Mouse (Mus musculus) embryonic facial prominence, embryonic 11.5 days (tissue): Measurements from ENCODE around the gene Rasl12. TPM values are rescaled to one million over a fixed set of nuclear protein-coding genes. Genes with fewer than 3 reads are reported as not detected.

Source experiments
- ATAC-seq: fragments of 200-750 bp; cut with Nextera tagmentation; replicated peaks from 2 replicates; pipeline ENCODE4 v1.8.0; 2017; ENCODE audit warnings: low read depth; ENCODE audit not compliant: insufficient number of reproducible peaks, low FRiP score, low TSS enrichment
- DNase-seq: peaks from one replicate; pipeline ENCODE4 v3.0.0-alpha.2; 2015; ENCODE audit warnings: low spot score
- H3K27ac ChIP-seq: fragments of 300-500 bp; sonication (generic); replicated peaks from 2 replicates; pipeline ENCODE4 v1.5.1; 2014; ENCODE audit warnings: mild to moderate bottlenecking, low read depth, low read length, control low read depth
- H3K27me3 ChIP-seq: fragments of 300-500 bp; sonication (generic); 2 replicates; pipeline ENCODE4 v1.6.1; 2014; ENCODE audit warnings: mild to moderate bottlenecking, low read length, moderate library complexity, mixed read lengths; ENCODE audit not compliant: control insufficient read depth, insufficient read depth
- H3K36me3 ChIP-seq: fragments of 300-500 bp; sonication (generic); replicated peaks from 2 replicates; pipeline ENCODE4 v1.6.1; 2014; ENCODE audit warnings: low read depth, mild to moderate bottlenecking, low read length, moderate library complexity, mixed read lengths; ENCODE audit not compliant: control insufficient read depth, insufficient read depth
- H3K4me1 ChIP-seq: fragments of 300-500 bp; sonication (generic); 2 replicates; pipeline ENCODE4 v1.6.1; 2014; ENCODE audit warnings: low read length, mixed read lengths; ENCODE audit not compliant: control insufficient read depth, insufficient read depth
- H3K4me2 ChIP-seq: fragments of 300-500 bp; sonication (generic); 2 replicates; pipeline ENCODE4 v1.6.1; 2014; ENCODE audit warnings: low read depth, mild to moderate bottlenecking, control low read depth, low read length, moderate library complexity
- H3K4me3 ChIP-seq: fragments of 300-500 bp; sonication (generic); 2 replicates; pipeline ENCODE4 v1.5.1; 2014; ENCODE audit warnings: low read depth, low read length, control low read depth
- H3K9ac ChIP-seq: fragments of 300-500 bp; sonication (generic); replicated peaks from 2 replicates; pipeline ENCODE4 v1.6.1; 2014; ENCODE audit warnings: mild to moderate bottlenecking, control low read depth, low read length
- H3K9me3 ChIP-seq: fragments of 300-500 bp; sonication (generic); replicated peaks from 2 replicates; pipeline ENCODE4 v1.6.1; 2016; ENCODE audit warnings: mild to moderate bottlenecking, low read length, inconsistent platforms, mixed read lengths; ENCODE audit not compliant: control insufficient read depth
- WGBS: fragments of 180-500 bp; shearing (Covaris S2); extraction: QIAGEN DNeasy Blood & Tissue Kit; methylation state at CpG from one replicate; pipeline ENCODE4 v1.1.7; 2014; 5-methylcytosine and 5-hydroxymethylcytosine counted together
- polyA plus RNA-seq: library from polyadenylated mRNA; unstranded; fragments of >200 nt; fragmentation: Nextera tagmentation; extraction: Ambion mirVana; gene quantifications from 2 replicates; pipeline ENCODE4 v1.2.1, GENCODE M21; 2014

The Rasl12 gene
- polyA plus RNA-seq, 1 experiment from 2014 or later = 7.6 TPM

GRCm38 (mm10) chr9:65384276-65384675 is 14.0 kb upstream of the Rasl12 start:
- DNase-seq (no peak), ATAC-seq (no peak)
- Histone ChIP-seq H3K9me3 (no peaks in the 10 kb centered on the region), H3K9ac (no peak overlapping the region), H3K4me1 (no peaks in the 10 kb centered on the region), H3K27ac (no peak overlapping the region), H3K27me3 (no peaks in the 10 kb centered on the region), H3K36me3 (no peaks in the 10 kb centered on the region), H3K4me2 (no peak overlapping the region), H3K4me3 (no peak overlapping the region)
- WGBS = 57% methylated on average over 3 of the region's 3 CpGs

GRCm38 (mm10) chr9:65386373-65387140 is 11.7 kb upstream of the Rasl12 start:
- WGBS = 25% methylated on average over 8 of the region's 8 CpGs
- peak; percentile 23 for DNase-seq
- Histone ChIP-seq H3K9me3 (no peaks in the 10 kb centered on the region), H3K36me3 (no peaks in the 10 kb centered on the region), H3K27ac (no peak overlapping the region), H3K4me3 (no peak overlapping the region), H3K4me2 (no peak overlapping the region), H3K27me3 (peaks cover 16% of the 10 kb centered on the region), H3K9ac (no peak overlapping the region), H3K4me1 (no peaks in the 10 kb centered on the region)
- ATAC-seq = no peak

DNA sequence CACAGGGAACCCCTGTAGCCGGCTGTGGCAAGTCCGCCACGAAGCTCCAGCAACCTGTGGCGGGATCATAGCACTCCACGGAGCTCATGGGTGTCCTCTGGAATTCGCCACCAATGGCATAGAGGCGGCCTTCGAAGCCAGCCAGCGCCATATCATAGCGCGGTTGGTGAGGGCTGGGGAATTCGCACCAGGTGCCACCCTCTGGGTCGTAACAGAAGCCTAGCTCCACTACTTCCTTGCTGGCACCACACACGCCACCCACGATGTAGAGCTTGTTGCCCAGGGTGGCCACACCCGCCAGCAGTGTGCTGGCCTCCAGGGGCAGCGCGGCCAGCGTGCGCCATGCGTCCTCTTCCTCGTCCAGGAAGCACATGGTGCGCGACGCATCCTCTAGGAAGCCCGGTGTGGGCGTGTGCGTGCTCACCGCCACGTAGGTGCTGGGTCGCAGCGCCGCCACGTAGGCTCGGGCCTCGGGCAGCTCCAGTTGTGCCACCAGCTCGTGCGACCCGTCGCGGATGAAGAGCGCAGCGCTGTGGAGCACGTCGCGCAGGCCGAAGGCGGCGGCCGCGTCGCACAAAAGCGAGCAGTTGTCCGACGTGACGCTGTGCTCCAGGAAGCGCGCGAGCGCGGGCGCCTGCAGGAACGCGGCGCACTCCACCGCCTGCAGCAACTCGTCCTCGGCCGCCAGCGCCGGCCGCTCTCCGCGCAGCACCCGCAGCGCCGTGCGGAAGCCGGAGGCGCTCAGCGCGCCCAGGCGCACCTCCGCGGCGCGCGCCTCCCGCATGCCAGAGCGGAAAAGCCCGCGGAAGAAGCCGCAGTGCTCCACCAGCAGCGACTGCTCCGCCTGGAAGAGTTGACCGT is 7.3 kb upstream of the Rasl12 start:
- DNase-seq (peak; percentile 54), ATAC-seq (peak; percentile 44; the same call in 1 of the 2 replicates)
- no peaks in the 10 kb centered on the region for H3K4me1 ChIP-seq
- 17% methylated on average over 96 of the region's 96 CpGs for WGBS
- H3K27ac ChIP-seq = no peak overlapping the region
- H3K9me3 ChIP-seq = no peaks in the 10 kb centered on the region
- peak overlapping the region; percentile 50 for H3K4me2 ChIP-seq
- H3K36me3 ChIP-seq = no peaks in the 10 kb centered on the region
- peak overlapping the region; percentile 36 for H3K4me3 ChIP-seq
- peaks cover 25% of the 10 kb centered on the region for H3K27me3 ChIP-seq
- H3K9ac ChIP-seq = peak overlapping the region; percentile 60

- ATAC-seq = no peak
- peak within 1 kb of the TSS; percentile 50 for H3K4me2 ChIP-seq
- DNase-seq = no peak
- no peaks in the 10 kb centered on the region for H3K4me1 ChIP-seq
- WGBS = 37% methylated on average over 8 of the region's 8 CpGs
- peak within 1 kb of the TSS; percentile 36 for H3K4me3 ChIP-seq
- H3K9ac ChIP-seq = peak within 1 kb of the TSS; percentile 60
- no peaks in the 10 kb centered on the region for H3K9me3 ChIP-seq
- H3K36me3 ChIP-seq = no peaks in the 10 kb centered on the region
- peaks cover 25% of the 10 kb centered on the region for H3K27me3 ChIP-seq
- no peak within 1 kb of the TSS for H3K27ac ChIP-seq
Observed at GRCm38 (mm10) chr9:65391613-65391964, 6.7 kb upstream of the Rasl12 start, which contains the start of gene Kbtbd13. TSS of gene Kbtbd13 (minus strand) at chr9:65391652.

DNA sequence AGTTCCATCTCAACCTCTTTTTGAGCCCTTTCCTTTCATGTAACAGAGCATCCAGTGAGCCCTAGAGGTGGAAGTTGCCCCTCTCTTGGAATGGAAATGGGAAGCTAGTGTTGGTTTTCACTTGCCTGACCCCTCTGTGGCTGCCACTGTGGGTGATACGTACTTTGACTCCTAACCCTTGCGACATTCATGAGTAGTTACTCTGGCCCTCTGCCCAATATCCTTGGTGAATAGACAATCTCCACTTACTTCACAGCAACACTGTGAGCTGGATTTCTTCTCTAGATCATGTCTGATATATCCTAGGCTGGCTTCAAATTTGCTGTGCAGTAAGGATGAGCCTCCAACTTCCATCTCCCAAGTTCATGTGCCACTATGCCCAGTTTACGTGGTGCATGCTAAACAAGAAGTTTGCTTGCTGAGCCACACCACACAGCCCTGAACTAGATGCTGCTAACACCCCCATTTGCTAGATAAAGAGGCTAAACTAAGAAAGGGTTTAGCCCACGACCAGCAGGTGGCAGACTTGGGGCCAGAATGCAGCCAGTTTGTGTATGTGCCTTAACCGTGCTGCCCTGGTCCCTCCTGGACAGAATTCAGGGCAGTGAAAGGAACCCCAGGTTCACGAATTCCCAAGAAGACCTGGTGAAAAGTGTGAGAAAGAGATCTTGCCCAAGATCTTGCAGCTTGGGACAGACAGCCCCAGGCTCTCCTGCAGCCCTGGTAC is 5.5 kb upstream of the Rasl12 start:
- Histone ChIP-seq H3K4me1 (no peaks in the 10 kb centered on the region), H3K4me2 (no peak overlapping the region), H3K9ac (no peak overlapping the region), H3K9me3 (no peaks in the 10 kb centered on the region), H3K27ac (no peak overlapping the region), H3K27me3 (peaks cover 25% of the 10 kb centered on the region), H3K4me3 (no peak overlapping the region), H3K36me3 (no peaks in the 10 kb centered on the region)
- ATAC-seq = no peak
- DNase-seq = peak; percentile 80
- 26% methylated on average over 6 of the region's 6 CpGs for WGBS

DNA sequence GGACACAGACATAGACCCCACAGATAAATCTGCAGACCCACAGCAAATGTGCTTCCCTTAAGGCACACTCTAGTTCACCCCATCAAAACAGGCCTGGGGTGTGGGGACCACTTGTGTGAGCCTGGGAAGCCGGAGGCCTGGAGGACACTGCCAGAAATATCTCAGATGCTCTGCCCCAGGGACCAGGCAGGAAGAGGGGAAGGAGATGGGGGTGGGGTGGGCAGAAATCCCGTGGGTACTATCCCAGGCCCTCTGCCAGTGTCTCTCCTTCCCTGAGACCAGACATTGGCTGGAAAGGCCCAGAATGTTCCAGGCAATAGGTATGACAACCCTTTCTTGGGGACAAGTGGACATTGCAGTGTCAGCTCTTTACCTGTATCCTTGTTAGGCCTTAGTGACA is 4.7 kb upstream of the Rasl12 start:
- Histone ChIP-seq H3K27me3 (peaks cover 25% of the 10 kb centered on the region), H3K4me2 (no peak overlapping the region), H3K9me3 (no peaks in the 10 kb centered on the region), H3K4me1 (no peaks in the 10 kb centered on the region), H3K9ac (no peak overlapping the region), H3K4me3 (no peak overlapping the region), H3K27ac (no peak overlapping the region), H3K36me3 (no peaks in the 10 kb centered on the region)
- WGBS = 32% methylated on average over 2 of the region's 2 CpGs
- ATAC-seq (no peak), DNase-seq (no peak)

- no peak for ATAC-seq
- H3K36me3 ChIP-seq = no peaks in the 10 kb centered on the region
- no peak overlapping the region for H3K4me3 ChIP-seq
- H3K4me2 ChIP-seq = no peak overlapping the region
- no peak overlapping the region for H3K9ac ChIP-seq
- WGBS = 61% methylated on average over 2 of the region's 2 CpGs
- no peaks in the 10 kb centered on the region for H3K9me3 ChIP-seq
- H3K27me3 ChIP-seq = peaks cover 25% of the 10 kb centered on the region
- no peaks in the 10 kb centered on the region for H3K4me1 ChIP-seq
- no peak for DNase-seq
- H3K27ac ChIP-seq = no peak overlapping the region
Observed at GRCm38 (mm10) chr9:65394360-65394759, 3.9 kb upstream of the Rasl12 start.
